Mouse (Mus musculus): ENCODE measurements around the gene Spred2. TPM values are rescaled to one million over a fixed set of nuclear protein-coding genes. Genes with fewer than 3 reads are reported as not detected.

The Spred2 gene
- polyA plus RNA-seq, 1 experiment from 2014 or later, result 5.5 TPM

DNA sequence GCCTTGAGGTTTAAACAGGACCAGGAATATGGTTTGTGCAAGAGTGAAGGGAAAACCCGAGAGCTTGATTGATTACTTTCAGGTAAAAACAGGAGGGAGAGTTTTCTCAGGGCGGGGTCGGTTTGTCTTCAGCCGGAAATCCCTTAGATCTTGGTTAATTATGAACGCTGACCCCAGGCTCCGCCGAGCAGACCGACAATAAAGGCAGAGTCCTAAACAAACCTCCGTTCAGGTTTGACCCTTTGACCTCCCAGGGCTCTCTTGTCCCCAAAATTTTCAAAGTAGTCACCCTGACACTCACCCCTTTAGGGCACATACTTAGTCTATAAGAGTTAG is 63.5 kb downstream of the Spred2 start:
- ATAC-seq (ENCODE audit: low FRiP score, low TSS enrichment), result no peak
- no peak overlapping the region for H3K4me3 ChIP-seq (replicated peaks; ENCODE audit: low read depth, low read length)
- no peak for DNase-seq
- H3K27ac ChIP-seq (replicated peaks; ENCODE audit: low read depth, low read length), result no peak overlapping the region
- H3K4me2 ChIP-seq (ENCODE audit: low read length), result no peak overlapping the region
- H3K9me3 ChIP-seq (ENCODE audit: control insufficient read depth, low read length), result no peaks in the 10 kb centered on the region
- no peaks in the 10 kb centered on the region for H3K27me3 ChIP-seq (ENCODE audit: control insufficient read depth, insufficient read depth, low read length)
- 19% methylated on average over 9 of the region's 9 CpGs for WGBS
- H3K36me3 ChIP-seq (ENCODE audit: control insufficient read depth, insufficient read depth, low read length), result no peaks in the 10 kb centered on the region
- peaks cover 7% of the 10 kb centered on the region; the same call in 1 of the 2 replicates for H3K4me1 ChIP-seq (ENCODE audit: control insufficient read depth, insufficient read depth, low read length)
- no peak overlapping the region for H3K9ac ChIP-seq (replicated peaks; ENCODE audit: low read length)

DNA sequence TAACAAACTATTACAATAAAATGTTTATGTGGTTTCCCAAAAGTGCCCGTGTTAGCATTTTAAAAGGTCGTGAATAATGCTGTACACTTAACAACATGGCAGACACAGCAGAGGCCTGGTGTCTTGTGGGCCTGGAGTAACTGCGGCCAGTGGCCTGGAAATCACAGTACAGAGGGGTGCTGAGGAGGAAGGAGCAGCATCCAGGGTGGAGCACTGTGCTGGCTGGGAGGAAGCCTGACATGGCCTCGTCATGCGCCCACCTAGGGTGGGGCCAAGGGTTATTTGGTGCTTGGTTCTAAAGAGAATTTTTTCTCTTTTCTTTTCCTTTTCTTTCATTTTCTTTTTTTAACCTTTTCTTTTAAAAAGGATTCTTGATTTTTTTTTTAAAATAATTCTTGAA is 64.0 kb downstream of the Spred2 start:
- Histone ChIP-seq H3K9me3 (ENCODE audit: control insufficient read depth, low read length) (no peaks in the 10 kb centered on the region), H3K4me1 (ENCODE audit: control insufficient read depth, insufficient read depth, low read length) (peaks cover 7% of the 10 kb centered on the region; the same call in 1 of the 2 replicates), H3K27me3 (ENCODE audit: control insufficient read depth, insufficient read depth, low read length) (no peaks in the 10 kb centered on the region), H3K36me3 (ENCODE audit: control insufficient read depth, insufficient read depth, low read length) (no peaks in the 10 kb centered on the region), H3K27ac (replicated peaks; ENCODE audit: low read depth, low read length) (no peak overlapping the region), H3K4me3 (replicated peaks; ENCODE audit: low read depth, low read length) (no peak overlapping the region), H3K9ac (replicated peaks; ENCODE audit: low read length) (no peak overlapping the region), H3K4me2 (ENCODE audit: low read length) (no peak overlapping the region)
- WGBS, result 73% methylated on average over 5 of the region's 5 CpGs
- DNase-seq (no peak), ATAC-seq (ENCODE audit: low FRiP score, low TSS enrichment) (no peak)

DNA sequence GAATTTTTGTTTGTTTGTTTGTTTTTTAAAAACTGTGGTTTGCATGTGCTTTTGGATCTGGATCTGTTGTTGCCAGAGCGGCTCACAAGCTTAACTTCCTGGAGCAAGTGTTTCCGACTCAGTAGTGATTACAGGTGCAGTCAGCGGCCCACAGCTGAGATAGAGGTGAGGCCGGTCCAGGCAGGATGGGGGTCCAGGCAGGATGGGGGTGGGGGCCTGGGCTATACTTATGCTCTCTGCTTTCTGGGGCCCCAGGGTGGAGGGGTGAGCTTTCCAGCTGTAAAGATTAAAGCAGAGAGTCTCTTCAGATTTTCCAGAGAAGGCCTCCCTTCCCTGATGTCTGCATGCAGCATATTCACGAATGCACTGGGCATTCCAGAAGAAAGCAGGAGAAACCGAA is 64.5 kb downstream of the Spred2 start:
- H3K9ac ChIP-seq (replicated peaks; ENCODE audit: low read length), result no peak overlapping the region
- H3K36me3 ChIP-seq (ENCODE audit: control insufficient read depth, insufficient read depth, low read length), result no peaks in the 10 kb centered on the region
- peaks cover 7% of the 10 kb centered on the region; the same call in 1 of the 2 replicates for H3K4me1 ChIP-seq (ENCODE audit: control insufficient read depth, insufficient read depth, low read length)
- DNase-seq (no peak), ATAC-seq (ENCODE audit: low FRiP score, low TSS enrichment) (no peak)
- no peak overlapping the region for H3K4me2 ChIP-seq (ENCODE audit: low read length)
- 73% methylated on average over 6 of the region's 6 CpGs for WGBS
- no peaks in the 10 kb centered on the region for H3K9me3 ChIP-seq (ENCODE audit: control insufficient read depth, low read length)
- no peaks in the 10 kb centered on the region for H3K27me3 ChIP-seq (ENCODE audit: control insufficient read depth, insufficient read depth, low read length)
- H3K4me3 ChIP-seq (replicated peaks; ENCODE audit: low read depth, low read length), result no peak overlapping the region
- H3K27ac ChIP-seq (replicated peaks; ENCODE audit: low read depth, low read length), result no peak overlapping the region

DNA sequence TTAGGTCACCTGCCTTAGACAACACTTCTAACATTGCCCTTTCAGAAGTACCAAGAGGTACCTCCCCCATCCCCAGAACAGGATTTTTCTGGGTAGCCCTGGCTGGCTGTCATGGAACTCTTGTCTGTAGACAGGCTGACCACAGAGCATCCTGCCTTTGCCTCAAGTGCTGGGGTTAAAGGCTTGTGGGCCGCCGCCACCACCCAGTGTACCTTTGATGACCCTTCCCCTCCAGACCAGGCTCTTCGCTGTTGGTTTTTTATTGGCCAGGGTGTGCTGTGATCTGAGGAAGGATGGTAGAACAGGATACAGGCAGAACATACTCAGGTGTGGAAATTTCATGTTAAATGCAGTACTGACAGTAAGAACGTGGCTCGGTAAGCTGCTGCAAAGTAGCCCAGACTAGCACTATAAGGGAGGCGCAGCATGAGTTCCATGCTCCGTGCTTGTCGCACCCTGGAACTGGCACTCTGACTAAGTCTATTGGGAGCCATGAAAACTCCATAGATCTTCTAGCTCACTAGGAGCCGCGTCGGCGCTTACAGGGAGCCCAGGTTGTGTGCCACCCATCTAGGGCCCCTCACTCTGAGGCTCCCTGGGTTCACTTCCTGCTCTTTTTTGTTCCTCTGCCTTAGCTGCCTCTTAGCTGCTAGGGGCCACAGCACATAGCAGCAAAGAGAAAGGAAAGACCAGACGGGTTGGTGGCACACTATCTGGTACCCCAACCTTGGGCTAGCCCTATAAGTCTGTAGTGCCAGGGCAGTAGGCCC is 65.2 kb downstream of the Spred2 start:
- Histone ChIP-seq H3K4me1 (ENCODE audit: control insufficient read depth, insufficient read depth, low read length) (peaks cover 7% of the 10 kb centered on the region; the same call in 1 of the 2 replicates), H3K4me3 (replicated peaks; ENCODE audit: low read depth, low read length) (no peak overlapping the region), H3K36me3 (ENCODE audit: control insufficient read depth, insufficient read depth, low read length) (no peaks in the 10 kb centered on the region), H3K9me3 (ENCODE audit: control insufficient read depth, low read length) (no peaks in the 10 kb centered on the region), H3K9ac (replicated peaks; ENCODE audit: low read length) (no peak overlapping the region), H3K27me3 (ENCODE audit: control insufficient read depth, insufficient read depth, low read length) (no peaks in the 10 kb centered on the region), H3K4me2 (ENCODE audit: low read length) (no peak overlapping the region), H3K27ac (replicated peaks; ENCODE audit: low read depth, low read length) (no peak overlapping the region)
- 94% methylated on average over 13 of the region's 13 CpGs for WGBS
- no peak for DNase-seq
- ATAC-seq (ENCODE audit: low FRiP score, low TSS enrichment), result no peak

DNA sequence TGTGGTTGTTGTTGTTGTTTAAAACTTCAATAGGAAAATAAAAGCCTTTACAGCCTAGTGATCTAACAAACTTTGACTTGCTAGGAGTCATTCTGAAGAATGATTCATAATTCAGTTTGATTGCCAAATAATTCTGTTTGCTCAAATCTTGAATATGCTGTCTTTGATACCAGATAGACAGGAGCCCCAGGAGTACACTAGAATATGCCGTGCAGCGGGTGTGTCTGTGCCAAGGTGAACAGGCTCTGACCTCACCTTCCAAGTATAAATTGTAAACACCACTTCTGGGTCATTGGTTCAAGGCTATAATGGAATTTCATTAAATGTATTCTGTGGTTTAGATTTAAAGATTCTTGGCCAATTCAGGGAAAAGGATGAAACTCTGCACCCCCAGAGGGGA is 66.6 kb downstream of the Spred2 start:
- Histone ChIP-seq H3K9ac (replicated peaks; ENCODE audit: low read length) (no peak overlapping the region), H3K9me3 (ENCODE audit: control insufficient read depth, low read length) (no peaks in the 10 kb centered on the region), H3K4me2 (ENCODE audit: low read length) (no peak overlapping the region), H3K4me3 (replicated peaks; ENCODE audit: low read depth, low read length) (no peak overlapping the region), H3K4me1 (ENCODE audit: control insufficient read depth, insufficient read depth, low read length) (peaks cover 7% of the 10 kb centered on the region; the same call in 1 of the 2 replicates), H3K36me3 (ENCODE audit: control insufficient read depth, insufficient read depth, low read length) (no peaks in the 10 kb centered on the region), H3K27me3 (ENCODE audit: control insufficient read depth, insufficient read depth, low read length) (no peaks in the 10 kb centered on the region), H3K27ac (replicated peaks; ENCODE audit: low read depth, low read length) (no peak overlapping the region)
- ATAC-seq (ENCODE audit: low FRiP score, low TSS enrichment), result no peak
- no peak for DNase-seq
- WGBS, result 87% methylated on average over 2 of the region's 2 CpGs

DNA sequence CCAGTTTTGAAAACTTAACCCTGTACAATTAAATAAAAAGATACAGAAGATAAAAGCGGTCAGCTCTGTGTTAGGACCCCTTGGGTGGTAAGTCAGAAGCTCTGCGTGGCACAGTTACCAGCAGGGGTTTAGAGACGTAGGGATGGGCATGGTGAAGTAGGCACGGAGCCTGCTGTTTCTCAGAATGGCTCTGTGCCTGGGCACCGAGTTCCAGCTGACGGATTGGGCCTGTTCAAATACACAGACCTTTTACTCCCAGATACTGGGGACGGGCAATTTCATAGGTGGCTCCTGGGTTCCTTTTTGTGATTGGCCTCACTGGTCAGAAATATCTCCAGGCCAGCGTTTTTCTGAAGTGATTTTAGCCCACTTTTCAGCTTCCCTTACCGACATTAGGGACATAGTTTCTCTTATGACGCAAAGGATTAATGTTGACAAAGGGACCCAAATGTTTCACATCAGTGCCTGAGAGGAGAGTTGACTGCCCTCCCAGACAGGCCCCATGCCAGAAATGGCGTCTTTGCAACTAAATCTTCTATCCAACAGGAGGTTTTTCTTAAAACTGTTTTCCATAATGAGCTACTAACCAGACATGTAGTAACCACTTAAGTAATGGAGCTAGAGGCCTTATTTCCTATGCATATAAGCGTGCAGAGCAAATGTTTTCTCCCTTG is 67.3 kb downstream of the Spred2 start:
- Histone ChIP-seq H3K4me2 (ENCODE audit: low read length) (no peak overlapping the region), H3K9ac (replicated peaks; ENCODE audit: low read length) (no peak overlapping the region), H3K27me3 (ENCODE audit: control insufficient read depth, insufficient read depth, low read length) (no peaks in the 10 kb centered on the region), H3K4me1 (ENCODE audit: control insufficient read depth, insufficient read depth, low read length) (peaks cover 6% of the 10 kb centered on the region; the same call in 1 of the 2 replicates), H3K27ac (replicated peaks; ENCODE audit: low read depth, low read length) (no peak overlapping the region), H3K36me3 (ENCODE audit: control insufficient read depth, insufficient read depth, low read length) (no peaks in the 10 kb centered on the region), H3K4me3 (replicated peaks; ENCODE audit: low read depth, low read length) (no peak overlapping the region), H3K9me3 (ENCODE audit: control insufficient read depth, low read length) (no peaks in the 10 kb centered on the region)
- no peak for ATAC-seq (ENCODE audit: low FRiP score, low TSS enrichment)
- no peak for DNase-seq
- 68% methylated on average over 12 of the region's 12 CpGs for WGBS

DNA sequence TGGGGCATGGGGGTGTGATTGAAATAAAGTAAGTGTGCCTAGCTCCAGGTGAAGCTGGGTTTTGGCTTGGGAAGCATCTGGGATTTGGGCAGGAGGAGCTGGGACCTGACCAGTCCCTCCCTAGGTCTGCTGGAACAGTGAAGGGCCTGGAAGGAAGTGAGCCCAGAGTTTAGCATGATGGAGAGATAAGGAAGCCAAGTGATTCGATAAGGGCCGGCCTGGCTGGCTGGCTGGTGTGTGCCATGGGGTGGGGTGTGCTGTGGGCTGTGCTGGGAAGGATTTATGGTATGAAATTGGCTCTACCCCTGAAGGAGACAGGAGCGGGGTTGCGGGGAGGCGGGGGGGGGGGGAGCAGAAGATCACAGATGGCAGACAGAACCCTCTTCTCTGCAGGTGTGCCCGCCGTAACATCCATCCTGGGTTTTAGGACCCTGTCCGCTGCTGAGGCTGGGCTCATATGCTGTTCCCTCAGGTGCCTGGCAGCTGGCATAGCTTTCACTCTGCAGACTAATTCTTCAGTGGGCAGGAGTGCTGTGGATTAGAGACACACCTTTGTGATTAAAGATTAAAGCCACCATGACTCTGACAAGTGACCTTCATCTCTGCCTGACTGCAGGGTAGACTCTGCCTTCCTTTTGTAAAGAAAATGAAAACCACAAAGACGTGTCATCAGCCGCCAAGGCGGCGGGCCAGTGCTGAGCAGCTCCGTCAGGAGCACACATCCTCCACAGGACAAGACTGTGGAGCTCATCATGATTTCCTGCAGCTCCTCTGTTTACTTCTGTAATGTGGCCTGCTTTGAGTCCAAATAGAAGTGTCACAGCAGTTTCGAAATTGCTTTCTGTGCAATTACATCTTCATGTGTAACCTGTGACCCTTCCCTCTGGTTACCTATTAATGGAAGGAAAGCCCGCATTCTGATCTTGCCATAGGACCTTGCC is 68.4 kb downstream of the Spred2 start:
- Histone ChIP-seq H3K9me3 (ENCODE audit: control insufficient read depth, low read length) (no peaks in the 10 kb centered on the region), H3K9ac (replicated peaks; ENCODE audit: low read length) (no peak overlapping the region), H3K4me1 (ENCODE audit: control insufficient read depth, insufficient read depth, low read length) (no peaks in the 10 kb centered on the region), H3K4me2 (ENCODE audit: low read length) (no peak overlapping the region), H3K4me3 (replicated peaks; ENCODE audit: low read depth, low read length) (no peak overlapping the region), H3K27ac (replicated peaks; ENCODE audit: low read depth, low read length) (no peak overlapping the region), H3K27me3 (ENCODE audit: control insufficient read depth, insufficient read depth, low read length) (no peaks in the 10 kb centered on the region), H3K36me3 (ENCODE audit: control insufficient read depth, insufficient read depth, low read length) (no peaks in the 10 kb centered on the region)
- DNase-seq (no peak), ATAC-seq (ENCODE audit: low FRiP score, low TSS enrichment) (no peak)
- WGBS, result 75% methylated on average over 12 of the region's 15 CpGs

DNA sequence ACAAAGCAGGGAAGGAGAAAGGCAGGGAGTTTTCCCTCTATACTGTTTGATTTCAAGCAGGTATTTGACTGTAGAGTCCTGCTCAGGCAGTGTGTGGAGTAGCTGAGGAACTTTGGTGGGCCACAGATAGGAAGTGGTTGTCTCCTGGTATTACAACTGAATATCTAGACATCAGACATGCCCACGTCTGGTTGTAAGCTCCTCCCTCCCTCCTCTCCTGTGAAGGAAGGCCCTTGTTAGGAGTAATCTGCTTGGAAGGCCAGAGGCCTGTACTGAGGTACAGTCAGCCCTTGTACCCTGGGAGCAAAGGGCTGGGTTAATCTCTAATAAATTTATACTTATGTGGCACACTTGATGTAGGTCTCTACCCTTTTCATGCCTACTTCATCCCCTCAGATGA is 69.6 kb downstream of the Spred2 start:
- Histone ChIP-seq H3K36me3 (ENCODE audit: control insufficient read depth, insufficient read depth, low read length) (no peaks in the 10 kb centered on the region), H3K4me1 (ENCODE audit: control insufficient read depth, insufficient read depth, low read length) (no peaks in the 10 kb centered on the region), H3K27ac (replicated peaks; ENCODE audit: low read depth, low read length) (no peak overlapping the region), H3K27me3 (ENCODE audit: control insufficient read depth, insufficient read depth, low read length) (no peaks in the 10 kb centered on the region), H3K9me3 (ENCODE audit: control insufficient read depth, low read length) (no peaks in the 10 kb centered on the region), H3K9ac (replicated peaks; ENCODE audit: low read length) (no peak overlapping the region), H3K4me3 (replicated peaks; ENCODE audit: low read depth, low read length) (no peak overlapping the region), H3K4me2 (ENCODE audit: low read length) (no peak overlapping the region)
- 33% methylated on average over 1 of the region's 1 CpGs for WGBS
- no peak for ATAC-seq (ENCODE audit: low FRiP score, low TSS enrichment)
- DNase-seq, result no peak

Measured in midbrain, embryonic 14.5 days (tissue).